Mouse (Mus musculus) urinary bladder, adult 2 months (tissue): ENCODE measurements around the gene Plekhg1. TPM values are rescaled to one million over a fixed set of nuclear protein-coding genes. Genes with fewer than 3 reads are reported as not detected.

ENCODE experiments used
- polyA plus RNA-seq: library from polyadenylated mRNA; depleted of rRNA; stranded (reverse); fragments of >200 nt; gene quantifications from 2 replicates; pipeline ENCODE4 v1.2.3, GENCODE M21; 2012; rRNA removed

Plekhg1 gene
- polyA plus RNA-seq, 1 experiment = 8.2 TPM

Other genes starting within 250 kb of the Plekhg1 start
- gene Iyd, start 200.1 kb upstream of the Plekhg1 start, polyA plus RNA-seq = 0.10 and 0.26 TPM in 2 replicates
- 11.0 and 12.7 TPM in 2 replicates for gene Mthfd1l, start 232.8 kb downstream of the Plekhg1 start, polyA plus RNA-seq